Mouse (Mus musculus) heart, postnatal 14 days (tissue): ENCODE measurements around the gene Mfsd4b1. TPM values are rescaled to one million over a fixed set of nuclear protein-coding genes. Genes with fewer than 3 reads are reported as not detected.
"Not testable (repeated sequence)": the region's sequence is repeated elsewhere in the genome, so short reads cannot be mapped to it uniquely, and the experiment has no call there.

Experiments
- DNase-seq, 2 experiments: peaks; one replicate each; pipeline ENCODE4 v3.0.0; 2021 to 2022
- intact Hi-C: fragments of 180-260 bp; cut with DNase I; formaldehyde crosslinking; loops from one replicate; pipeline ENCODE4 v1.15.1; 2025
- total RNA-seq, 2 experiments: library from RNA; stranded (reverse); gene quantifications; 2 replicates each; pipeline ENCODE4 v1.2.3; 2021

Mfsd4b1 gene
- total RNA-seq, 2 experiments from 2014 or later: 1.9 to 2.6 TPM

GRCm38 (mm10) chr10:40041339-40041738, 16.3 kb upstream of the Mfsd4b1 start:
- DNase-seq: no peak
- intact Hi-C loops: no loop called here

- DNase-seq: peak; percentile 17 to 46
- intact Hi-C loops: no loop called here
Measured at GRCm38 (mm10) chr10:40036686-40037560, 11.9 kb upstream of the Mfsd4b1 start.

- intact Hi-C loops: no loop called here
- no peak for DNase-seq
Measured at GRCm38 (mm10) chr10:40034956-40035355, 9.9 kb upstream of the Mfsd4b1 start.

- intact Hi-C loops: no loop called here
- DNase-seq: no peak
Measured at GRCm38 (mm10) chr10:40032897-40033296, 7.8 kb upstream of the Mfsd4b1 start.

- intact Hi-C loops: no loop called here
Measured at GRCm38 (mm10) chr10:40030716-40031115, 5.6 kb upstream of the Mfsd4b1 start.

GRCm38 (mm10) chr10:40029610-40030009, 4.5 kb upstream of the Mfsd4b1 start:
- DNase-seq: peak; percentile 13 to 40
- intact Hi-C loops: no loop called here

More at GRCm38 (mm10) chr10:40030716-40031115, 5.6 kb upstream of the Mfsd4b1 start:
- no peak for DNase-seq

- intact Hi-C loops: no loop called here
Measured at GRCm38 (mm10) chr10:40028091-40028490, 3.0 kb upstream of the Mfsd4b1 start.

GRCm38 (mm10) chr10:40026546-40026945, 1.5 kb upstream of the Mfsd4b1 start:
- DNase-seq: no peak
- intact Hi-C loops: no loop called here

More at GRCm38 (mm10) chr10:40028091-40028490, 3.0 kb upstream of the Mfsd4b1 start:
- no peak for DNase-seq

- no peak for DNase-seq
- intact Hi-C loops: no loop called here
Measured at GRCm38 (mm10) chr10:40025560-40025959, 492 bp upstream of the Mfsd4b1 start.

GRCm38 (mm10) chr10:40020401-40020800, 4.7 kb downstream of the Mfsd4b1 start:
- no peak for DNase-seq
- intact Hi-C loops: no loop called here

- intact Hi-C loops: no loop called here
- DNase-seq: no peak
Measured at GRCm38 (mm10) chr10:40019492-40019891, 5.6 kb downstream of the Mfsd4b1 start.

- intact Hi-C loops: no loop called here
- peak; percentile 32 to 33 for DNase-seq
Measured at GRCm38 (mm10) chr10:40018261-40018860, 6.7 kb downstream of the Mfsd4b1 start.

- intact Hi-C loops: no loop called here
- no peak for DNase-seq
Measured at GRCm38 (mm10) chr10:40009591-40009990, 15.5 kb downstream of the Mfsd4b1 start.

GRCm38 (mm10) chr10:40008847-40009246, 16.2 kb downstream of the Mfsd4b1 start:
- DNase-seq, intact Hi-C loops: not testable (repeated sequence)

GRCm38 (mm10) chr10:40007953-40008352, 17.1 kb downstream of the Mfsd4b1 start:
- intact Hi-C loops: no loop called here

GRCm38 (mm10) chr10:40006963-40007362, 18.1 kb downstream of the Mfsd4b1 start:
- DNase-seq: peak in 1 of 2 experiments; percentile 15
- intact Hi-C loops: no loop called here

More at GRCm38 (mm10) chr10:40007953-40008352, 17.1 kb downstream of the Mfsd4b1 start:
- no peak for DNase-seq

- intact Hi-C loops: no loop called here
Measured at GRCm38 (mm10) chr10:40000746-40001145, 24.3 kb downstream of the Mfsd4b1 start.

GRCm38 (mm10) chr10:39991155-39991554, 33.9 kb downstream of the Mfsd4b1 start:
- intact Hi-C loops: no loop called here
- DNase-seq: no peak

More at GRCm38 (mm10) chr10:40000746-40001145, 24.3 kb downstream of the Mfsd4b1 start:
- DNase-seq: no peak

GRCm38 (mm10) chr10:39986466-39986865, 38.6 kb downstream of the Mfsd4b1 start, which contains the start of gene Mfsd4b5:
TSS of gene Mfsd4b5 (minus strand) at chr10:39986646.
- intact Hi-C loops: no loop called here

GRCm38 (mm10) chr10:39982604-39983003, 42.5 kb downstream of the Mfsd4b1 start:
- intact Hi-C loops: no loop called here
- no peak for DNase-seq

More at GRCm38 (mm10) chr10:39986466-39986865, 38.6 kb downstream of the Mfsd4b1 start, which contains the start of gene Mfsd4b5:
- no peak for DNase-seq

- DNase-seq: no peak
- intact Hi-C loops: no loop called here
Measured at GRCm38 (mm10) chr10:39978231-39978630, 46.8 kb downstream of the Mfsd4b1 start.
